Mouse (Mus musculus) regulatory T cell (primary cell): ENCODE results near the gene Olfr469.
"Not testable (repeated sequence)": the region's sequence is repeated elsewhere in the genome, so short reads cannot be mapped to it uniquely, and the experiment has no call there.

ENCODE experiments used
- in situ Hi-C: fragments of 300-600 bp; cut with MboI, MseI; formaldehyde crosslinking; loops from one replicate; pipeline ENCODE4 v1.15.1; 2025; ENCODE audit warnings: high pct_unique_total_duplicates

Olfr469 gene

GRCm38 (mm10) chr7:107825441-107825840, at the start of gene Olfr469:
Gene Olfr469, minus strand, starts transcription at chr7:107825541.
- in situ Hi-C loops = not testable (repeated sequence)

- in situ Hi-C loops = not testable (repeated sequence)
These were observed 22.0 kb upstream of the Olfr469 start, which contains the start of gene Olfr470 for GRCm38 (mm10) chr7:107847390-107847789. Gene Olfr470, minus strand, starts transcription at chr7:107847490.

GRCm38 (mm10) chr7:107841719-107842118, 16.4 kb upstream of the Olfr469 start:
- in situ Hi-C loops = no loop called here

- in situ Hi-C loops = not testable (repeated sequence)
These were observed 1.5 kb downstream of the Olfr469 start for GRCm38 (mm10) chr7:107823867-107824266.

GRCm38 (mm10) chr7:107819442-107819841, 5.9 kb downstream of the Olfr469 start:
- in situ Hi-C loops = no loop called here

- in situ Hi-C loops = no loop called here
These were observed 13.4 kb downstream of the Olfr469 start, which contains the start of gene Olfr467 for GRCm38 (mm10) chr7:107811963-107812362. Gene Olfr467, plus strand, starts transcription at chr7:107812263.

GRCm38 (mm10) chr7:107802138-107802537, 23.2 kb downstream of the Olfr469 start:
- in situ Hi-C loops = no loop called here

GRCm38 (mm10) chr7:107801108-107801507, 24.2 kb downstream of the Olfr469 start, which contains the start of gene Ovch2:
Gene Ovch2, minus strand, starts transcription at chr7:107801208.
- in situ Hi-C loops = no loop called here

- in situ Hi-C loops = no loop called here
These were observed 28.8 kb downstream of the Olfr469 start for GRCm38 (mm10) chr7:107796500-107796899.

GRCm38 (mm10) chr7:107787977-107788620, 37.2 kb downstream of the Olfr469 start:
- in situ Hi-C loops = no loop called here

GRCm38 (mm10) chr7:107779611-107780010, 45.7 kb downstream of the Olfr469 start:
- in situ Hi-C loops = no loop called here

- in situ Hi-C loops = no loop called here
These were observed 47.1 kb downstream of the Olfr469 start for GRCm38 (mm10) chr7:107778216-107778615.

GRCm38 (mm10) chr7:107770812-107771211, 54.5 kb downstream of the Olfr469 start:
- in situ Hi-C loops = no loop called here
